Mouse (Mus musculus): ENCODE measurements around the gene Ccr8. TPM values are rescaled to one million over a fixed set of nuclear protein-coding genes. Genes with fewer than 3 reads are reported as not detected.
"Not testable (repeated sequence)": the region's sequence is repeated elsewhere in the genome, so short reads cannot be mapped to it uniquely, and the experiment has no call there.

The Ccr8 gene
- polyA plus RNA-seq, 1 experiment from 2014 or later, result 0.23 TPM

DNA sequence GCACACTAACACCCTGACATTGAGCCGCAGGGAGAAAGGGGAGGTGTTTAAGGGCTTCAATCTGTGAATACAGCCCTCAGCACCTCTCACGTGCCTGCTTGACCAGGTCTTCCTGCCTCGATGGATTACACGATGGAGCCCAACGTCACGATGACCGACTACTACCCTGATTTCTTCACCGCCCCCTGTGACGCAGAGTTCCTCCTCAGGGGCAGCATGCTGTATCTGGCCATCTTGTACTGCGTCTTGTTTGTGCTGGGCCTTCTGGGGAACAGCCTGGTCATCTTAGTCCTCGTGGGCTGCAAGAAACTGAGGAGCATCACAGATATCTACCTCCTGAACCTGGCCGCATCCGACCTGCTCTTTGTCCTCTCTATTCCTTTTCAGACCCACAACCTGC, 1.8 kb downstream of the Ccr8 start:
- no peak overlapping the region for H3K4me3 ChIP-seq
- H3K27me3 ChIP-seq, result no peaks in the 10 kb centered on the region
- ATAC-seq (ENCODE audit: insufficient number of reproducible peaks, insufficient read depth, low FRiP score, low TSS enrichment), result no peak
- WGBS, result 84% methylated on average over 13 of the region's 13 CpGs
- H3K9ac ChIP-seq, result no peak overlapping the region
- peaks cover 5% of the 10 kb centered on the region; the same call in 1 of the 2 replicates for H3K9me3 ChIP-seq
- no peaks in the 10 kb centered on the region for H3K36me3 ChIP-seq
- no peaks in the 10 kb centered on the region for H3K4me1 ChIP-seq
- H3K4me2 ChIP-seq (replicated peaks), result no peak overlapping the region
- H3K27ac ChIP-seq, result no peak overlapping the region

DNA sequence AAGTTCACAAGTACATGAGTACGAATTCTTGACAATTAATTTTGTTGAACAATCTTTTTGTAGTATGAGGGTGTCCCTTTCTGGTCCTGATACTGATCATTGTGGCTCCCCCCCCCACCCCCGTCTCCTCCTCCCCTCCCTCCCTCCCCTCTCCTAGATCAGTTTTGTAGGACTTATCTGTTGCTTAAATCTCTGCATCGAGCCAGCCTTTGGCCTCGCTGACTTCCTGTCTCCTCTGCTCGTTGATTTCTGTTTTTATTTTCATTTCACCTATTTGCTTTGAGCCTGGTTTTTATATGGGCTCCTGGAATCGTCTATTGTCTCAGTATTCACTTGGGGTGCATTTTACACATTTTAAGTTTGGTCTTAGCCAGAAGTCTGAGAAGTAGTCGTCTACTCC, 4.0 kb downstream of the Ccr8 start:
- Histone ChIP-seq H3K4me1 (no peaks in the 10 kb centered on the region), H3K9ac (no peak overlapping the region), H3K36me3 (no peaks in the 10 kb centered on the region), H3K4me2 (replicated peaks) (no peak overlapping the region), H3K27ac (no peak overlapping the region), H3K27me3 (no peaks in the 10 kb centered on the region), H3K9me3 (no peaks in the 10 kb centered on the region), H3K4me3 (no peak overlapping the region)
- WGBS, result 64% methylated on average over 7 of the region's 7 CpGs
- ATAC-seq (ENCODE audit: insufficient number of reproducible peaks, insufficient read depth, low FRiP score, low TSS enrichment), result no peak

DNA sequence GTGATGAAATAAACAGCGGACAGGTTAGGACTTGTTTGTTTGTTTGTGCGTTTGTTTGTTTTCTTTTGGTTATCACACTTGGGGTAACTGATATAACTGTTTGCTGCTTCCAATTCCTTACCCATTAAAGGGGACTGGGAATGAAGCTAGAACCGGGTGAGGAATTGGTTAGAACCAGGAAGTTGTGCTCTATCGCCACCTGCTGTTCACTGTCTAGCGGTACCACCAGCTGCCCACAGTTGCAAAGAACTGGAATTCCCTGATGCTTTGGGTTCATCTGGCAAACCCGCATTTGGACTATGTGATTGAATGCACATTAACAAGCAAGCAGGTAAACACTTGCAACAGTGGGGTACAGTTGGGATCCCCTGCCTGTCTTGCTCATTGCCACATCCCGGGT, 6.8 kb downstream of the Ccr8 start:
- Histone ChIP-seq H3K4me2 (replicated peaks) (no peak overlapping the region), H3K27me3 (no peaks in the 10 kb centered on the region), H3K9me3 (no peaks in the 10 kb centered on the region; the same call in 1 of the 2 replicates), H3K9ac (no peak overlapping the region), H3K4me3 (no peak overlapping the region), H3K4me1 (no peaks in the 10 kb centered on the region), H3K27ac (no peak overlapping the region), H3K36me3 (no peaks in the 10 kb centered on the region)
- ATAC-seq (ENCODE audit: insufficient number of reproducible peaks, insufficient read depth, low FRiP score, low TSS enrichment), result no peak
- 18% methylated on average over 7 of the region's 7 CpGs for WGBS

DNA sequence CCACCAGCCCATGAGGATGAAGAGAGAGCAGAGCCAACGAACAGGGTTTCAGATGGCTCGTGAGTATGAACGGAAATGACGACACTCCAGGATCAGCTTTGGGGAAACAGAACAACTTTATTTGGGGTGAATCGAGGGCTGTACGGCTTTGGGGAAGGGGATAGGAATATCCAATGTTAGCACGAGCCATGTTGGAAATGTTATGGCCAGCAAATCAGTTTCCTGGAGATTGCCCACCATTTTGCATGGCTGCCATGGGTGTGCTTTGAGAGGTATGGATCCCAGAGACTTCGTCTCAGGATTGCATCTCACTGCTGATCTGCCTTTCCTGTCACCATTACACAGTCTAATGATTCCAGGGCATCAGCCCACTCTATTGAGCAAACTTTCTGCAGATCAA, 7.4 kb downstream of the Ccr8 start:
- Histone ChIP-seq H3K36me3 (no peaks in the 10 kb centered on the region), H3K9me3 (no peaks in the 10 kb centered on the region; the same call in 1 of the 2 replicates), H3K9ac (no peak overlapping the region), H3K4me3 (no peak overlapping the region), H3K4me2 (replicated peaks) (no peak overlapping the region), H3K27me3 (no peaks in the 10 kb centered on the region), H3K27ac (no peak overlapping the region), H3K4me1 (no peaks in the 10 kb centered on the region)
- 89% methylated on average over 8 of the region's 8 CpGs for WGBS
- ATAC-seq (ENCODE audit: insufficient number of reproducible peaks, insufficient read depth, low FRiP score, low TSS enrichment), result no peak

- no peak for ATAC-seq (ENCODE audit: insufficient number of reproducible peaks, insufficient read depth, low FRiP score, low TSS enrichment)
These were observed 9.3 kb downstream of the Ccr8 start for GRCm38 (mm10) chr9:120101165-120101564.

DNA sequence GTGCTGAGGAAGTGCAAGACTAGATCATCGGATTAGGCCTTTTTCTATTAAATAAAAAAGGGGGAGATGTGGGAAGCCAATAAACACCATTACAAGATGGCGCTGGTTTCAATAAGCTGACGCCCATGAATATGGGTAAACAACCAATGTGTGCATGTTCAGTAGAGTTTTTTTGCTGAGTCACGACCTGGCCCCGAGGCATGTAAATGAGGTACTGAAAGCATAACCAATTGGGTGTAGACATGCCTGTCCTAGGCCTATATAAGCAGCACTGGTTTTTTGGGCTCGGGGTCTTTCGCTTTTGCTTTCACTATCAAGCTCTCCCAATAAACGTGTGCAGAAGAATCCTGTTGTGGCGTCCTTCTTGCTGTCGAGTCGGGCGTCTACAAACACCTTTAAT, 17.0 kb downstream of the Ccr8 start:
- not testable (repeated sequence) for H3K27ac ChIP-seq; H3K36me3 ChIP-seq; H3K27me3 ChIP-seq; ATAC-seq (ENCODE audit: insufficient number of reproducible peaks, insufficient read depth, low FRiP score, low TSS enrichment); H3K9ac ChIP-seq; H3K9me3 ChIP-seq; H3K4me3 ChIP-seq; H3K4me2 ChIP-seq (replicated peaks); H3K4me1 ChIP-seq
- WGBS, result 93% methylated on average over 12 of the region's 12 CpGs

More at GRCm38 (mm10) chr9:120101165-120101564, 9.3 kb downstream of the Ccr8 start:
- H3K4me3 ChIP-seq, result no peak overlapping the region
- H3K4me2 ChIP-seq (replicated peaks), result no peak overlapping the region
- H3K9ac ChIP-seq, result no peak overlapping the region
- H3K9me3 ChIP-seq, result no peaks in the 10 kb centered on the region; the same call in 1 of the 2 replicates
- 89% methylated on average over 2 of the region's 2 CpGs for WGBS
- H3K4me1 ChIP-seq, result no peaks in the 10 kb centered on the region
- H3K27ac ChIP-seq, result no peak overlapping the region
- no peaks in the 10 kb centered on the region for H3K27me3 ChIP-seq
- no peaks in the 10 kb centered on the region for H3K36me3 ChIP-seq

DNA sequence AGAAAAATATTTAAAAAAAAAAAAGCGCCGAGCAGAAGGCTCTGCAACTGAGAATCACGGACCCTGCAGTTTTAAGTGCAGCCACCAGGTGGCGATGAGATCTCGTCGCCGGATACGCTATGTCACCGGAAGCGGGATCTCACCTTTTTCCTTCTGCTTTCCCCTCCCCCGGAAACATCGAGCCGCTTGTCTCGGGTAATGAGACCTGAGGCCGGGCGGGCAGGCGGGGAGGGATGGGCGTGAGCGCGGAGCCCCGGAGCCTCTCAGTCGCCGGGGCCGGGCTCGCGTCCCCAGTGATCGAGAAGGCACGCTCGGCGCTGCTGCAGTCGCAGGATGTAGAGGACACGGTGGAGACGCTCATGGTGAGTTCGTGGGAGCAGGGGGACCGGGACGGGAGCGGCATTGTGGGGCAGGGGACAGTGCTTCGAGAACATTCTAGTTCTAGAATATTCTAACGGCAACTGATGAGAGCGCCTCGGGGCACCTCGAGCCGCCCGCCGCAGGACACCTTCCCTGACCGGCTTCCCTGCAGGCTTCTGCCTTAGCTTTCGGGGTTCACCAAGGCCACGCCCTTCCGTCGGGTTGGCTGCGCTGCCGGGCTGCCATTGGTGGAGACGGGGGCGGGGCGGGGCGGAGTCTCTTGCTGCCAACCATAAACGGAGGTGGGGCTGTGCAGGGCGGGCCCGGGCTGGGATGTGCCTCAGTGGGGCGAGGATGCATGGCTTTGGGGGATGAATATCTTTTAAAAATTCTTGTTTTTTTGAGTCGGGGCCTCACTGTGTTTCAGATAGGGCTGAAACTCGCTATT, 18.5 kb downstream of the Ccr8 start, which contains the start of gene Slc25a38:
Gene Slc25a38 (plus strand): TSS at position 164 of the 808 bp plus-strand sequence.
- H3K27me3 ChIP-seq, result no peaks in the 10 kb centered on the region
- peak within 1 kb of the TSS; percentile 90 for H3K27ac ChIP-seq
- H3K4me1 ChIP-seq, result peaks cover 4% of the 10 kb centered on the region
- ATAC-seq (ENCODE audit: insufficient number of reproducible peaks, insufficient read depth, low FRiP score, low TSS enrichment), result peak; percentile 96
- WGBS, result 1% methylated on average over 59 of the region's 62 CpGs
- H3K4me3 ChIP-seq, result peak within 1 kb of the TSS; percentile 68
- peak within 1 kb of the TSS; percentile 56 for H3K4me2 ChIP-seq (replicated peaks)
- H3K9me3 ChIP-seq, result no peaks in the 10 kb centered on the region
- H3K36me3 ChIP-seq, result no peaks in the 10 kb centered on the region
- H3K9ac ChIP-seq, result peak within 1 kb of the TSS; percentile 72

DNA sequence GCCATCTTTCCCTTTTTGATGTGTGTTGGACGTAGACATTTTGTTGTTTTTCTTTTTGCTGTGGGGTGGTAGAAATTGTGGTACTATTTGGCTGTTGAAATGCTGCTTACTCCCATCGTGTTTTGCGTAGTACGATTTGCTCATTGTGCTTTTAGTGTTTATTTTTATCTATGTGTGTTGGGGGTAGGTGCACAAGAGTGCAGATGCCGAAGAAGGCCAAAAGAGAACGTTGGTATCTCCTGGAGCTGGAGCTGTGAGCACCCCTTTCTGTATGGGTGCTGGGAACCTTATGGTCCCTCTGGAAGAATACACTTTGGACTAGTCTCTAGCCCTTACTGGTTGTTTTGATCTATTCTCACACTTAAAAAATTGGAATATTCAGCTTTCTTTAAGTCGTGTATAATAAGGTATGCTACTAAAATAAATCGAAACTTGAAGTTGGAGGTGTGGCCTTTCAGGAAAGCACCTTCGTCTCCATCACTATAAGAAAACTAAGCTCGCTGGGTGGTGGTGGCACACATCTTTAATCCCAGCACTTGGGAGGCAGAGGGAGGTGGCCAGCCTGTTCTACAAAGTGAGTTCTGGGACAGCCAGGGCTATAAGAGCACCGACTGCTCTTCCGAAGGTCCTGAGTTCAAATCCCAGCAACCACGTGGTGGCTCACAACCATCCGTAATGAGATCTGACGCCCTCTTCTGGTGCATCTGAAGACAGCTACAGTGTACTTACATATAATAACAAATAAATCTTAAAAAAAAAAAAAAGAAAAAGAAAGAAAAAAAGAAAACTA, 19.4 kb downstream of the Ccr8 start:
- peaks cover 4% of the 10 kb centered on the region for H3K4me1 ChIP-seq
- 74% methylated on average over 15 of the region's 15 CpGs for WGBS
- no peak for ATAC-seq (ENCODE audit: insufficient number of reproducible peaks, insufficient read depth, low FRiP score, low TSS enrichment)
- H3K4me2 ChIP-seq (replicated peaks), result peak overlapping the region; percentile 56
- H3K4me3 ChIP-seq, result peak overlapping the region; percentile 68
- H3K9ac ChIP-seq, result no peak overlapping the region
- H3K9me3 ChIP-seq, result no peaks in the 10 kb centered on the region
- H3K27ac ChIP-seq, result peak overlapping the region; percentile 90
- H3K27me3 ChIP-seq, result no peaks in the 10 kb centered on the region
- H3K36me3 ChIP-seq, result no peaks in the 10 kb centered on the region

DNA sequence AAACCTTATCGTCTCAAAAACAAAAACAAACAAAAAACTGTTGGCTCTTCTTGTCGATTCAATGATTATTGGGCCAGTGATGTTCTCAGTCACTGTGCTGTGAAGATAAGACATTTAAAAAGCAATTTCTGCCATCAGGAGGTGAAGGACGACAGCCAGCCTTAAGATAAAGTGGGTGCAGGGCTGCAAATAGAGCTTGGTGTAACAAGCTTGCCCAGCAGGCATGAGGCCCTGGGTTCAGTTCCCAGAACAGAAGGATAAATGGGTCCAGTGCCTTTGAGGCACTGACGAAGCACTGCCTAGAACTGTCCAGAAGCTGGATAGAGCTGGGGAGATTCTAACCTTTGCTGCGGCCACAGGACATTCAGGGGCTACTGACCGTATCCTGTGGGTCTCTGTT, 20.6 kb downstream of the Ccr8 start:
- Histone ChIP-seq H3K9me3 (no peaks in the 10 kb centered on the region), H3K27me3 (no peaks in the 10 kb centered on the region), H3K36me3 (peaks cover 6% of the 10 kb centered on the region; the same call in 1 of the 2 replicates), H3K4me3 (no peak overlapping the region), H3K9ac (no peak overlapping the region), H3K4me2 (replicated peaks) (no peak overlapping the region), H3K27ac (peak overlapping the region; percentile 30; the same call in 1 of the 2 replicates), H3K4me1 (peaks cover 4% of the 10 kb centered on the region)
- no peak for ATAC-seq (ENCODE audit: insufficient number of reproducible peaks, insufficient read depth, low FRiP score, low TSS enrichment)
- WGBS, result 93% methylated on average over 6 of the region's 6 CpGs

DNA sequence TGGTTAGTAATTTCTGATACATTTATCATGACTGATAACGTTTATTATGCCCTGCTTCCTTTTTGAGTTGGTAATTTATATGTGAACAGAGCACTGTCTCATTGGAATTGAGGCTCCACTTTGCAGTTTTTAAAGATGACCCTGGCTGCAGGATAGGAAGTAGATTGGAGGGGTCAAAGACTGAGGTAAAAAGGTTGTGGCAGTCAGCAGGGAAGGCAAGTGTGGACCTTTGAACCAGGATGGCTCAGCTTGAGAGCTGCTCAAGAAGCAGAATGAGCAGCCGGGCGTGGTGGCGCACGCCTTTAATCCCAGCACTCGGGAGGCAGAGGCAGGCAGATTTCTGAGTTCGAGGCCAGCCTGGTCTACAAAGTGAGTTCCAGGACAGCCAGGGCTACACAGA, 21.5 kb downstream of the Ccr8 start:
- no peak overlapping the region for H3K4me3 ChIP-seq

GRCm38 (mm10) chr9:120114051-120114788, 22.3 kb downstream of the Ccr8 start:
- no peak for ATAC-seq (ENCODE audit: insufficient number of reproducible peaks, insufficient read depth, low FRiP score, low TSS enrichment)
- Histone ChIP-seq H3K27ac (no peak overlapping the region), H3K9me3 (no peaks in the 10 kb centered on the region), H3K4me1 (peaks cover 4% of the 10 kb centered on the region), H3K4me3 (no peak overlapping the region), H3K27me3 (no peaks in the 10 kb centered on the region), H3K36me3 (peaks cover 22% of the 10 kb centered on the region), H3K4me2 (replicated peaks) (no peak overlapping the region), H3K9ac (no peak overlapping the region)
- WGBS, result 91% methylated on average over 17 of the region's 17 CpGs

More for the DNA sequence above, 21.5 kb downstream of the Ccr8 start:
- 94% methylated on average over 7 of the region's 7 CpGs for WGBS
- Histone ChIP-seq H3K27ac (no peak overlapping the region), H3K9ac (no peak overlapping the region), H3K4me2 (replicated peaks) (no peak overlapping the region), H3K4me1 (peaks cover 4% of the 10 kb centered on the region), H3K27me3 (no peaks in the 10 kb centered on the region), H3K9me3 (no peaks in the 10 kb centered on the region), H3K36me3 (peaks cover 16% of the 10 kb centered on the region)
- no peak for ATAC-seq (ENCODE audit: insufficient number of reproducible peaks, insufficient read depth, low FRiP score, low TSS enrichment)

Data from embryonic facial prominence, embryonic 12.5 days (tissue).